Mouse (Mus musculus) liver, adult 2 months (tissue): ENCODE measurements around the gene Bmpr1b. TPM values are rescaled to one million over a fixed set of nuclear protein-coding genes. Genes with fewer than 3 reads are reported as not detected.

Source experiments
- DNase-seq: peaks from one replicate; pipeline ENCODE4 v3.0.0-alpha.2; 2011; ENCODE audit warnings: low read depth, low spot score; ENCODE audit errors: extremely low read depth
- H3K27ac ChIP-seq: fragments of 200-500 bp; replicated peaks from 2 replicates; pipeline ENCODE4 v1.5.1; 2012; ENCODE audit warnings: low read depth, mild to moderate bottlenecking, control low read depth, inconsistent platforms, low read length; ENCODE audit not compliant: insufficient read depth
- H3K27me3 ChIP-seq: fragments of 200-500 bp; 2 replicates; pipeline ENCODE4 v1.6.1; 2012; ENCODE audit warnings: mild to moderate bottlenecking, moderate library complexity, low read length, inconsistent platforms; ENCODE audit not compliant: control insufficient read depth, insufficient read depth
- H3K36me3 ChIP-seq: fragments of 200-500 bp; 2 replicates; pipeline ENCODE4 v1.6.1; 2012; ENCODE audit warnings: low read length, inconsistent platforms; ENCODE audit not compliant: control insufficient read depth, insufficient read depth
- H3K4me1 ChIP-seq: fragments of 200-500 bp; 2 replicates; pipeline ENCODE4 v1.6.1; 2011; ENCODE audit warnings: low read length; ENCODE audit not compliant: control insufficient read depth, insufficient read depth
- H3K4me3 ChIP-seq: fragments of 200-500 bp; 2 replicates; pipeline ENCODE4 v1.5.1; 2011; ENCODE audit warnings: low read depth, mild to moderate bottlenecking, control low read depth, low read length, moderate library complexity; ENCODE audit not compliant: insufficient read depth
- H3K79me2 ChIP-seq: fragments of 200-500 bp; 2 replicates; pipeline ENCODE4 v1.6.1; 2012; ENCODE audit warnings: inconsistent platforms, mild to moderate bottlenecking, low read length, moderate library complexity; ENCODE audit not compliant: control insufficient read depth, insufficient read depth
- H3K9ac ChIP-seq: fragments of 200-500 bp; 2 replicates; pipeline ENCODE4 v1.6.1; 2012; ENCODE audit warnings: low read depth, mild to moderate bottlenecking, control low read depth, inconsistent platforms, low read length
- CTCF ChIP-seq: fragments of 200-500 bp; IDR thresholded peaks from 2 replicates; pipeline ENCODE4 v1.5.1; 2011; ENCODE audit warnings: low read depth, low read length, control low read depth
- POLR2A ChIP-seq: fragments of 200-500 bp; IDR thresholded peaks from 2 replicates; pipeline ENCODE4 v1.6.1; 2011; ENCODE audit warnings: low read length, control low read depth; ENCODE audit not compliant: insufficient read depth; ENCODE audit errors: extremely low read depth
- WGBS: fragments of 180-500 bp; shearing (Covaris S2); methylation state at CpG from one replicate; pipeline ENCODE4 v1.1.7; 2018; 5-methylcytosine and 5-hydroxymethylcytosine counted together
- polyA plus RNA-seq: library from polyadenylated mRNA; depleted of rRNA; stranded (reverse); fragments of >200 nt; gene quantifications from 2 replicates; pipeline ENCODE4 v1.2.3, GENCODE M21; 2012
- total RNA-seq: library from RNA; depleted of rRNA; stranded (reverse); fragments of >200 nt; gene quantifications from 2 replicates; pipeline ENCODE4 v1.2.3, GENCODE M21; 2014

The Bmpr1b gene
- total and polyA plus RNA-seq, 2 experiments: not detected

DNA sequence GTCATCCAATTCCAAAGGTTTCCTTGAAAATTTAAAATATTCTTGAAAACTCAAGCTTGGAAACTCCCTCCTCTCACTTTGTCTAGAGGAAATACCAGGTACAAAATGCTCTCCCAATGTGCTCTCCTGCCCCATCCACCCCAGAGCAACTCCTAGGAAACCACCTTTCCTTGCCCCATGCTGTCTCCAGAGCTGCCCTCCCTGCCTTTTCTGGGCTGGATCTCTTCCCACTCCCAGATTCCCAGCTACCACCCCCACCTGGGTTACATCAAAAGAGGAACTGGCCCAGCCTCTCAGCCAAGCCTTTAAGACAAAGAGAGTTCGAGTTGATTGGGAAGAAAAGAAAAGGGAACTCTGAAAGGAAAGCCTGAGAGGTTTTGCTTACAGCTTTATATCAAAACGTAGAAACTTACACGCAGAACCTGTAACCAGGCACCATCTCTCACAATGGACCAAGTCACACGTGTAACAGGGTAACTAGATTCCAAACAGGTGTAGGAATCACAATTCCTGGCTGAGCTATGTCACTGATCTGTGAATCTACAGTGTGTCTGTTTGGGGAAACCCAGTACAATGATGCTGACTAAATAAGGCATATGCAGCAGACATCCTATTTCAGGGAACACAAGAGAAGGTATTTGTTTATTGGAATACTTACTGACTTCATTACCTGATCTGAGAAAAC is 272.2 kb downstream of the Bmpr1b start:
- Histone ChIP-seq H3K4me1 (no peaks in the 10 kb centered on the region), H3K27ac (no peak overlapping the region), H3K9ac (no peak overlapping the region), H3K36me3 (no peaks in the 10 kb centered on the region), H3K4me3 (no peak overlapping the region), H3K27me3 (no peaks in the 10 kb centered on the region), H3K79me2 (no peaks in the 10 kb centered on the region)
- no peak for DNase-seq
- TF ChIP-seq CTCF: no peak
- no peak for TF ChIP-seq POLR2A
- WGBS: 43% methylated on average over 4 of the region's 4 CpGs

DNA sequence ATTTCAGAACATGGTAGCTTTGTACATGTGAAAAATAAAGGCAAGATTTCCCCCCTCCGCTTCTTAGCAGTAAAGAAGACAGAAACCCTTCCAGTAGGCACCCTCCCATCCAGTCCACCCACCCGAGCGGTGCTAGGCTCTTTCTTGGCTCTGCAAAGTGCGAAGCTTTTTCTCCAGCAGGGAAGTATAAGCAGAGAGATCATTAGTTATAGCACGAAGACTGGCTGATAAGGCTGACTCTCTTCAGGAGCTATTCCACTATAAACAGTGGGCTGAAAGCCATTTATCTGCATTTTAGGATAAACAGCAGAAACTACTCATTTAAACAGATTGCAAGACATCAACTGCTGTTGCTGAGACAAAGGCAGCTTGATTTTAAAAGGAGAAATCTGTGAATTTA is 274.1 kb downstream of the Bmpr1b start:
- WGBS: 66% methylated on average over 5 of the region's 5 CpGs
- H3K79me2 ChIP-seq: no peaks in the 10 kb centered on the region
- no peaks in the 10 kb centered on the region for H3K27me3 ChIP-seq
- no peak overlapping the region for H3K9ac ChIP-seq
- H3K36me3 ChIP-seq: no peaks in the 10 kb centered on the region
- no peak for DNase-seq
- TF ChIP-seq POLR2A (no peak), CTCF (no peak)
- H3K4me1 ChIP-seq: no peaks in the 10 kb centered on the region
- H3K4me3 ChIP-seq: no peak overlapping the region
- H3K27ac ChIP-seq: no peak overlapping the region

DNA sequence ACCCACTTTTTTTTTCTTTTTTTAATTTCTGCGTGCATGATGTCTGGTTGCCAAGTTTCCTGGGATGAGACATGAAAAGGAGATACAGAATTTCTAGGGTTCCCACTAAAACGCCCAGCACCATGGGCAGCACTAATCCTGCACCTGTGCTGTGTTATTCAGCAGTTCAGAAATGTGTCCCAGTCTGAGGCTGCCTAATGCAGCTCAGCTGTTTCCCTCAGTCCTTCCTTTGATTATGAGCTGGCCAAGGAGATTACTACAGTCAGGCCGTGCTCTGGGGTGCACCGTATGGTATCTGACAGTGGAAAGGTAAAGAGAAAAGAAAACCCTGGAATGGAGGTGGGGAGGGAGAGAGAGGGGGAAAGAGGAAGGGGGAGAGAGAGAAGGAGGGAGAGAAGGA is 278.6 kb downstream of the Bmpr1b start:
- no peaks in the 10 kb centered on the region for H3K27me3 ChIP-seq
- no peaks in the 10 kb centered on the region for H3K79me2 ChIP-seq
- H3K9ac ChIP-seq: no peak overlapping the region
- DNase-seq: no peak
- 55% methylated on average over 4 of the region's 4 CpGs for WGBS
- no peaks in the 10 kb centered on the region for H3K4me1 ChIP-seq
- H3K4me3 ChIP-seq: no peak overlapping the region
- no peak overlapping the region for H3K27ac ChIP-seq
- TF ChIP-seq POLR2A (no peak), CTCF (no peak)
- no peaks in the 10 kb centered on the region for H3K36me3 ChIP-seq

DNA sequence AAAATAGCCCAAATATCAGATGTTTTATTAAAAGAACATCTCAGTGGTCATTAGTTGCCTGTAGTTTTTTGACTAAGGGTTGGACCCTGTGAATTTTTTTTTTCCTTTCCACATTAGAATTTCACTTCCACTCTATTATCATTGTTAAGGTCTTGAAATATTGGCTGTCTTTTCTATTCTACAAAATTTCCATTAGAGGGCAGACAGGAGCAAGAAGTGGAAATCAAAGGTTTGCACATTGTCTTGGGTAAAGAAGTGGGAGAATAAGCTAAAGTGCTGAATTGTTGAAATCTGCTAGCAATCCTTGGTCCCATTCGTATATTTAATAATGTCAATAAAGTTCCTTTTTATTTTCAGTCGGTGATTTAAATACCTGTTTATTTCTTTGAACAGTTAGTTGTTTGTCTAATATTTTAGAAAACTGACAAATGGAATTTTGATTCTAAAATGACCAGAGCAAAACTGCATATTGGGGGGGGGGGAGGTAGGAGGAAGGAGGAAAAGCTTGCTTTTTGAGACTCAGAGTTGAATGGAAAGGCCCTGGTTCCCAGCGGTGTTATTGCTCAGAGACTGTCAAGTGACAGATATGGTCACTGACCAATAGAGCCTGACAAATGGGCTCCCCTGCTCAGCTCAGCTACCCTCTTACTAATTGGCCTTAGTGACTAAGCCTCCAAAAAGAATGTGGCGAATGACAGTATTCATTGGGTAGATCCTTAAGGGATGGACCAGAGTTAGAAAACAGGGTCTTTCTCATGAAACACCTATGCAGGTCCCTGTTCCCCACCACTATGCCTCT is 281.6 kb downstream of the Bmpr1b start:
- TF ChIP-seq CTCF (peak; percentile 14; the same call in 1 of the 2 replicates), POLR2A (no peak)
- Histone ChIP-seq H3K27me3 (no peaks in the 10 kb centered on the region), H3K36me3 (no peaks in the 10 kb centered on the region), H3K79me2 (no peaks in the 10 kb centered on the region), H3K9ac (no peak overlapping the region), H3K4me3 (no peak overlapping the region), H3K27ac (no peak overlapping the region), H3K4me1 (no peaks in the 10 kb centered on the region)
- 58% methylated on average over 4 of the region's 4 CpGs for WGBS
- DNase-seq: peak; percentile 18

DNA sequence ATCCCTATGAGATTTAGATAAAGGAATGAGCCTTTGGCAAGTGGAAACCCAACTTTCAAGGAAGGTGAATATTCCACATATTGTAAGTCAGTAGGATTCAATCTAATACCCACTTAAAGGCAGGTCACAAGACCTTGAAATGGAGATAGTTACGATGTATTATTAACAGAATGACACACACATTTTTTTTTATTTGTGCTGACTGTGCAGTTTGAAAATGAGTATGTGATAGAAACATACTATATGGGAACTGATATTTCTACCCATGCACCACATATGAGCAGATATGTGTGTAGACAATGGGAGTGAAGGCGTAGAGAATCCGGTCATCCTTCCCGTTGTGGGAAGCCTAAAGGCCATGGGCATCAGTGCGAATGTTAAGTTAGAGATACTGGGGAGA is 285.0 kb downstream of the Bmpr1b start:
- TF ChIP-seq CTCF (no peak), POLR2A (no peak)
- 94% methylated on average over 5 of the region's 5 CpGs for WGBS

DNA sequence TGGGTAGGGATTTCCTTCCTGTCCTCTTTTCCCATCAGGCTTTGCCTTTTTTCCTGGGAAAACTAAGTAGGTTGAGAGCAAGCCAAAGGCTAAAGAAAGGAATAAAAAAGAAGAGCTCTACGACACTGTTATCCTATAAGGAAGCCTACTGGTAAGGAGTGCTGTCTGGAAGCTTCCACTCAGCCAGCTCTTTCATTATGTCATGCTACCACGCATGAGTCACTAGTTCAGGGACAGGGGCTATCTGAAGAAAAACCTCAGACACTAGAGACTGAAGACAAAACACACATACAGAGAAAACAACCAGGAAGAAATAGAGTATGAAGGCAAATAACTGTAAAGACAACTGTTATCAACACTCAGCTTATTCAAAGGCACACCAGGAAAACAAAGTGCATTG is 286.7 kb downstream of the Bmpr1b start:
- H3K27ac ChIP-seq: no peak overlapping the region
- H3K9ac ChIP-seq: no peak overlapping the region
- H3K79me2 ChIP-seq: no peaks in the 10 kb centered on the region
- no peak for TF ChIP-seq POLR2A
- no peak for TF ChIP-seq CTCF
- H3K27me3 ChIP-seq: no peaks in the 10 kb centered on the region
- H3K4me1 ChIP-seq: no peaks in the 10 kb centered on the region
- 64% methylated on average over 2 of the region's 2 CpGs for WGBS
- H3K36me3 ChIP-seq: no peaks in the 10 kb centered on the region
- no peak for DNase-seq
- no peak overlapping the region for H3K4me3 ChIP-seq

More for the DNA sequence above, 285.0 kb downstream of the Bmpr1b start:
- no peaks in the 10 kb centered on the region for H3K36me3 ChIP-seq
- no peaks in the 10 kb centered on the region for H3K27me3 ChIP-seq
- H3K4me3 ChIP-seq: no peak overlapping the region
- no peak for DNase-seq
- no peaks in the 10 kb centered on the region for H3K4me1 ChIP-seq
- H3K9ac ChIP-seq: no peak overlapping the region
- no peaks in the 10 kb centered on the region for H3K79me2 ChIP-seq
- H3K27ac ChIP-seq: no peak overlapping the region
